Mouse (Mus musculus) skeletal muscle tissue, postnatal 0 days (tissue): Measurements from ENCODE around the gene Itga7. TPM values are rescaled to one million over a fixed set of nuclear protein-coding genes. Genes with fewer than 3 reads are reported as not detected.

Experiments used
- polyA plus RNA-seq: library from polyadenylated mRNA; unstranded; fragments of >200 nt; fragmentation: Nextera tagmentation; extraction: Ambion mirVana; gene quantifications from 2 replicates; pipeline ENCODE4 v1.2.1, GENCODE M21; 2015

Gene Itga7
- polyA plus RNA-seq: 80.0 and 81.3 TPM in 2 replicates

DNA sequence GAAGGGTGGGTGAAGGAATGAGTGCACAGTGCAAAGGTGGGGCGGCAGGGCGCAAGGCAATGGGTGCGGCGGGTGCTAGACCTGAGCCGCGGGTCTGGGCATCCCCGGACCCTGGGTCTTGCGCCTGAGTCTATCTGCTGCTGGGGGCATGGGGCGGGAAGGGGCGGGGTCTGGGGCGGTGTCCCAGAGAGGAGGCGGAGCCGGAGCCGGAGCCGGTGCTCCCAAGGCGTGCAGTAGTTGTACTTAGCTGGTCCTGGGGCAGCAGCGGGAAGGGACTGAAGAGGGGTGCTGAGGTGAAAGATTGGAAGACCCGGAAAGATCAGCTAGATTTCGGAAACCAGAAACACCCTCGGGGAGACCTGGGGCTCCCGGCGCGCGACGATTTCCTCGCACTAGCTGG is at the start of gene Itga7:
Itga7 (plus strand) TSS at position 245 of the 400 bp plus-strand sequence.

DNA sequence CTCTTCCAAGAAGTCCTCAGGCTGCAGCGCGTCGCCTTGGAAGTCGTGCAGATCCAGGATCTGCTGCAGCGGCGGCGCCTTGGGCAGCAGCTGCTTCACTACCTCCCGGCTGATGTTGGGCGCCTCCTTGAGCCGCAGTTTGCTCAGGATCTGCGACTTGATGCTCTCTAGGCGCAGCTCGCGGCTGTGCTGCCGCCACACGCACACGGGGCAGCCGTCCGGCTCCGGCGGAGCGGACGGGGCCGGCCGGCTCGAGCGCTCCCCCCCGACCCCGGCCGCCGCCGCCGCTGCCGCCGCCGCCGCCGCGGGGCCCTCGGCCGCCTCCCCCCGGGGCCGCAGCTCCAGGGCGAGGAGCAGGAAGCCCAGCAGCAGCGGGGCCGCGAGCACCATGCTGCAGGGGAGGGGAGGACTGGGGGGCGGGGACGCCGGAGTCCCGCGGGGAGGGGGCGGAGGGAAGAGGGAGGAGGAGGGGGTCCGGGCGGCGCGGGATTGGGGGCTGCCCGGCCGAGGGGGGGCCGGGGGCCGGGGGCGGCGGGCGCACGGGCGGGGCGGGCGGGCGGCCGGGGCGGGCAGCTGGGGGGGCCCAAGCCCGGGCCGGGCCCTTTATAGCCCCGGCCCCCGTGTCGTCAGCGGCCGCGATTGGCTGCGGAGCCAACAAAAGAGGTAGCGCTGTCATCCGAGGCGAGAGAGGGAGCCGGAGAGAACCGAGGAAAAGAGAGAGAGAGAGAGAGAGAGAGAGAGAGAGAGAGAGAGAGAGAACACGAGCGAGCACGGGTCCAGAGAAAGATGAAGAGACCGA is 42.1 kb upstream of the Itga7 start, which contains the start of gene Gdf11:
Gdf11 (minus strand) TSS at position 423 of the 799 bp plus-strand sequence.

DNA sequence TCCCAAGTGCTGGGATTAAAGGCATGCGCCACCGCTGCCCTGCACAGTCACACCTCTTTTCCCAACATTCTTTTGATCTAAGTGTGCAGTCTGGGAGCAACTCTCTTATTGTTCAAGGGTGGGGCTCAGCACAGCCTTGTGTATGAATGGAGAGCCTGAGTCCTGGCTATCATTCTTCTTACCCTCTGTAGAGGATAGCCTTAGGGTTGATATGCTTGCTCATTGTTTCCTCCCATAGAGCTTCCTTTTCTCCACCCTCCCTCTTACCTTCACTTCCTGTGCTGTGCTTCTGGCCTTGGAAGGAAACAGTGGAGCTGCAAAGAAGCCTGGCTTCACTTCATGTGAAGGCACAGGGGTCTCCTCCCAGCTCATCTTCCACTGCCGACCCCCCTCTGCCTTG is 32.9 kb upstream of the Itga7 start, which contains the start of gene Cd63:
Cd63 (plus strand) TSS at position 292 of the 400 bp plus-strand sequence.

GRCm38 (mm10) chr10:128922822-128923012 is 10.9 kb upstream of the Itga7 start, which contains the start of gene Rdh5:
Rdh5 (minus strand) TSS chr10:128922888.

GRCm38 (mm10) chr10:128923935-128924334 is 9.7 kb upstream of the Itga7 start, which contains the start of gene Bloc1s1:
Bloc1s1 (minus strand) TSS chr10:128924035.

GRCm38 (mm10) chr10:128960590-128961584 is 27.3 kb downstream of the Itga7 start, which contains the start of gene Mettl7b:
Mettl7b (minus strand) TSS chr10:128960988.

DNA sequence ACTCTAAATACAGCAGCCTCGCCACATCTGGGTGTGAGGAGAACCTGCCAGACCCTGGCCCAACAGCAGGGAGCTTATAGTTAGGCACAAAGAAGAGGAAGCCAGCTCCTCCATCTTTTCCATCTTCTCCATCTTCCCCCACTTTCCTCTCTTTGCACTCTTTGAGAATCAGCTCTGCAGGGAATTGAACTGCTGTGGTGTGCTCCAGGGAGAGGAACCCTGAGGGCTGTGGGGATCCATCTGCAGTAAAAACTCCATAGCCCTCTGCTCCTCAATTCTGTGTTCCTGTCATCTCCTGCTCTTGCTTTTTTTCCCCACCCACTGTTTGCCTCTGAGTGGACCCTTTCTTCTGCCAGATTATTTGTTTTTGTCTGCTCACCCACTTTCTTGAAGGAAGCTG is 55.5 kb downstream of the Itga7 start, which contains the start of gene Olfr9:
Olfr9 (plus strand) TSS at position 301 of the 400 bp plus-strand sequence.

Other genes starting within 250 kb of the Itga7 start
- gene Rab5b, start 237.6 kb upstream of the Itga7 start, polyA plus RNA-seq: 58.5 and 60.0 TPM in 2 replicates
- 1.7 and 1.9 TPM in 2 replicates for gene Pmel, start 229.6 kb upstream of the Itga7 start, polyA plus RNA-seq
- gene Cdk2, start 228.8 kb upstream of the Itga7 start, polyA plus RNA-seq: 38.7 and 40.5 TPM in 2 replicates
- 3.7 and 5.1 TPM in 2 replicates for gene Dgka, start 189.0 kb upstream of the Itga7 start, polyA plus RNA-seq
- 13.7 and 17.7 TPM in 2 replicates for gene Pym1, start 185.9 kb upstream of the Itga7 start, polyA plus RNA-seq
- gene Mmp19, start 142.9 kb upstream of the Itga7 start, polyA plus RNA-seq: 0.99 and 2.1 TPM in 2 replicates
- 28.7 TPM in 2 replicates for gene Dnajc14, start 129.8 kb upstream of the Itga7 start, polyA plus RNA-seq
- gene Tmem198b, start 129.4 kb upstream of the Itga7 start, polyA plus RNA-seq: 11.2 and 11.9 TPM in 2 replicates
- gene Sarnp, start 116.5 kb upstream of the Itga7 start, polyA plus RNA-seq: 85.9 and 110 TPM in 2 replicates
- gene Ormdl2, start 112.2 kb upstream of the Itga7 start, polyA plus RNA-seq: 14.4 and 18.7 TPM in 2 replicates
- gene Gdf11, start 42.1 kb upstream of the Itga7 start, polyA plus RNA-seq: 1.7 and 2.1 TPM in 2 replicates
- 697 and 764 TPM in 2 replicates for gene Cd63, start 32.8 kb upstream of the Itga7 start, polyA plus RNA-seq
- 15.9 and 16.8 TPM in 2 replicates for gene Rdh5, start 10.9 kb upstream of the Itga7 start, polyA plus RNA-seq
- 280 and 296 TPM in 2 replicates for gene Bloc1s1, start 9.8 kb upstream of the Itga7 start, polyA plus RNA-seq
- gene Mettl7b, start 27.2 kb downstream of the Itga7 start, polyA plus RNA-seq: 0.12 and 1.8 TPM in 2 replicates
- not detected in 2 replicates for gene Olfr9, start 55.6 kb downstream of the Itga7 start, polyA plus RNA-seq
- not detected in 2 replicates for gene Olfr763, start 77.0 kb downstream of the Itga7 start, polyA plus RNA-seq
- gene Olfr764-ps1, start 106.1 kb downstream of the Itga7 start, polyA plus RNA-seq: not detected in 2 replicates
- not detected in 2 replicates for gene Olfr765, start 116.2 kb downstream of the Itga7 start, polyA plus RNA-seq
- gene Olfr766-ps1, start 135.2 kb downstream of the Itga7 start, polyA plus RNA-seq: not detected in 2 replicates
- not detected in 2 replicates for gene Olfr767, start 149.1 kb downstream of the Itga7 start, polyA plus RNA-seq
- not detected in 2 replicates for gene Olfr768, start 165.6 kb downstream of the Itga7 start, polyA plus RNA-seq
- gene Olfr769, start 184.0 kb downstream of the Itga7 start, polyA plus RNA-seq: not detected in 2 replicates
- not detected in 2 replicates for gene Olfr770, start 205.2 kb downstream of the Itga7 start, polyA plus RNA-seq
- not detected in 2 replicates for gene Olfr771, start 230.9 kb downstream of the Itga7 start, polyA plus RNA-seq
- not detected in 2 replicates for gene Olfr772, start 244.1 kb downstream of the Itga7 start, polyA plus RNA-seq